Mouse (Mus musculus) midbrain, embryonic 10.5 days (tissue): ENCODE measurements around the gene Tpp2. TPM values are rescaled to one million over a fixed set of nuclear protein-coding genes. Genes with fewer than 3 reads are reported as not detected.

ENCODE experiments used
- DNase-seq: peaks from one replicate; pipeline ENCODE4 v3.0.0-alpha.2; 2017; ENCODE audit warnings: low spot score
- H3K27ac ChIP-seq: fragments of 300-500 bp; sonication (generic); replicated peaks from 2 replicates; pipeline ENCODE4 v1.5.1; 2016; ENCODE audit warnings: mild to moderate bottlenecking
- H3K27me3 ChIP-seq: fragments of 300-500 bp; sonication (generic); 2 replicates; pipeline ENCODE4 v1.6.1; 2016; ENCODE audit warnings: low read depth, mild to moderate bottlenecking; ENCODE audit not compliant: poor library complexity, severe bottlenecking
- H3K36me3 ChIP-seq: fragments of 300-500 bp; sonication (generic); 2 replicates; pipeline ENCODE4 v1.6.1; 2016; ENCODE audit warnings: mild to moderate bottlenecking, moderate library complexity
- H3K4me1 ChIP-seq: fragments of 300-500 bp; sonication (generic); 2 replicates; pipeline ENCODE4 v1.6.1; 2016
- H3K4me3 ChIP-seq: fragments of 300-500 bp; sonication (generic); 2 replicates; pipeline ENCODE4 v1.5.1; 2016; ENCODE audit warnings: mild to moderate bottlenecking, moderate library complexity
- H3K9me3 ChIP-seq: fragments of 300-500 bp; sonication (generic); replicated peaks from 2 replicates; pipeline ENCODE4 v1.6.1; 2016; ENCODE audit warnings: mild to moderate bottlenecking
- WGBS: fragments of 180-500 bp; shearing (Covaris S2); methylation state at CpG from one replicate; pipeline ENCODE4 v1.1.7; 2016; 5-methylcytosine and 5-hydroxymethylcytosine counted together
- polyA plus RNA-seq: library from polyadenylated mRNA; unstranded; fragments of >200 nt; fragmentation: Nextera tagmentation; extraction: Ambion mirVana; gene quantifications from 2 replicates; pipeline ENCODE4 v1.2.1, GENCODE M21; 2016

Tpp2 gene
- polyA plus RNA-seq, 1 experiment from 2014 or later = 71.1 TPM

GRCm38 (mm10) chr1:43941476-43942217 lies 8.2 kb downstream of the Tpp2 start:
- Histone ChIP-seq H3K27me3 (no peaks in the 10 kb centered on the region), H3K36me3 (peaks cover 51% of the 10 kb centered on the region), H3K27ac (no peak overlapping the region), H3K9me3 (no peaks in the 10 kb centered on the region), H3K4me3 (no peak overlapping the region), H3K4me1 (no peaks in the 10 kb centered on the region)
- DNase-seq = no peak
- WGBS = 94% methylated on average over 7 of the region's 7 CpGs

- no peak overlapping the region for H3K27ac ChIP-seq
- H3K4me3 ChIP-seq = no peak overlapping the region
- H3K36me3 ChIP-seq = peaks cover 58% of the 10 kb centered on the region
- WGBS = 92% methylated on average over 2 of the region's 2 CpGs
- H3K4me1 ChIP-seq = no peaks in the 10 kb centered on the region
- no peak for DNase-seq
- no peaks in the 10 kb centered on the region for H3K9me3 ChIP-seq
- H3K27me3 ChIP-seq = no peaks in the 10 kb centered on the region
These were observed 9.4 kb downstream of the Tpp2 start for GRCm38 (mm10) chr1:43942814-43943213.

DNA sequence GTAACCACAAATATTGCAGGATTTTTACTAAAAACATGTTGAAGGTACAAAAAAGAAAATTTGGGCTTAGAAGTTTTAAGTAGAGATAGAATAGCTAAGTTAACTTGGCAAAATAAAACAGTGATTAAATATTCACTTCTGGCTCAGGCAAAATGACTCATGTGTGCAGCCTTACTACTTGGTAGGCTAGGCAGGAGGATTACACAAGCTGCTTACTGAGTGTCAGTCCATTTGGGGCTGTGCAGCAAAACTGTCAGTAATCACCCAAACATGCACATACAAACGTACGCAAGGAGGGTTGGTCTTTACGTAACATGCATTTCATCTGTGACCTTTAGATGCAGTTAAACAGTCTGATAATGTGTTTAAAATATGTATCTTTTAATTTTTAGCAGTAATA lies 20.2 kb downstream of the Tpp2 start:
- Histone ChIP-seq H3K9me3 (no peaks in the 10 kb centered on the region), H3K36me3 (peaks cover 93% of the 10 kb centered on the region), H3K4me1 (no peaks in the 10 kb centered on the region), H3K27ac (no peak overlapping the region), H3K4me3 (no peak overlapping the region), H3K27me3 (no peaks in the 10 kb centered on the region)
- WGBS = 95% methylated on average over 3 of the region's 3 CpGs
- DNase-seq = no peak

DNA sequence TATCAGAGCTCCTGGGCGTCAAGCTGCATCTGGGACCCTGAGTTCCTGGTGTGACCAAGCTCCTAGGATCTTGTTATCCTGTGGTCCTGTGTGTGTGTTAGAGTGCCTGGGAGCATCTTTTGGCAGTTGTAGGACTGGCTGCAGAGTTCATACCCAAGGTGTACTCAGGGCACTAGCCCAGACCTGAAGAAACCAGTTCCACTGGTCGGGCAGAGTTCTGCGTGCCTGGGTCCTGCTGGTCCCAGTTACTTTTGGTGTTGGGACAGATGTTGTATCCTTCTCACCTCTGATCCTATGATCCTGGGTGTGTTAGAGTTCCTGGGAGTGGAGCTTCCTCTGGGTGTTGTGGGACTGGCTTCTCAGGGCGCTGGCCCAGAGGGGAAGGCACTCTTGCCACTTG lies 30.9 kb downstream of the Tpp2 start:
- Histone ChIP-seq H3K4me3 (no peak overlapping the region), H3K36me3 (peaks cover 80% of the 10 kb centered on the region), H3K9me3 (no peaks in the 10 kb centered on the region), H3K27me3 (no peaks in the 10 kb centered on the region), H3K4me1 (no peaks in the 10 kb centered on the region), H3K27ac (no peak overlapping the region)
- DNase-seq = no peak
- WGBS = 96% methylated on average over 4 of the region's 4 CpGs

GRCm38 (mm10) chr1:43966756-43967155 lies 33.3 kb downstream of the Tpp2 start:
- Histone ChIP-seq H3K4me1 (no peaks in the 10 kb centered on the region), H3K36me3 (peaks cover 82% of the 10 kb centered on the region), H3K27me3 (no peaks in the 10 kb centered on the region), H3K9me3 (no peaks in the 10 kb centered on the region), H3K27ac (no peak overlapping the region), H3K4me3 (no peak overlapping the region)
- WGBS = 87% methylated on average over 4 of the region's 4 CpGs
- DNase-seq = no peak

GRCm38 (mm10) chr1:43969361-43969760 lies 35.9 kb downstream of the Tpp2 start:
- WGBS = 86% methylated on average over 3 of the region's 3 CpGs
- Histone ChIP-seq H3K4me3 (no peak overlapping the region), H3K36me3 (peaks cover 94% of the 10 kb centered on the region), H3K9me3 (no peaks in the 10 kb centered on the region), H3K27ac (no peak overlapping the region), H3K27me3 (no peaks in the 10 kb centered on the region), H3K4me1 (no peaks in the 10 kb centered on the region)
- no peak for DNase-seq

- Histone ChIP-seq H3K4me3 (no peak overlapping the region), H3K27ac (no peak overlapping the region), H3K27me3 (no peaks in the 10 kb centered on the region), H3K36me3 (peaks cover 96% of the 10 kb centered on the region), H3K9me3 (no peaks in the 10 kb centered on the region), H3K4me1 (no peaks in the 10 kb centered on the region)
- DNase-seq = no peak
- 82% methylated on average over 3 of the region's 3 CpGs for WGBS
These were observed 37.6 kb downstream of the Tpp2 start for GRCm38 (mm10) chr1:43971089-43971488.

DNA sequence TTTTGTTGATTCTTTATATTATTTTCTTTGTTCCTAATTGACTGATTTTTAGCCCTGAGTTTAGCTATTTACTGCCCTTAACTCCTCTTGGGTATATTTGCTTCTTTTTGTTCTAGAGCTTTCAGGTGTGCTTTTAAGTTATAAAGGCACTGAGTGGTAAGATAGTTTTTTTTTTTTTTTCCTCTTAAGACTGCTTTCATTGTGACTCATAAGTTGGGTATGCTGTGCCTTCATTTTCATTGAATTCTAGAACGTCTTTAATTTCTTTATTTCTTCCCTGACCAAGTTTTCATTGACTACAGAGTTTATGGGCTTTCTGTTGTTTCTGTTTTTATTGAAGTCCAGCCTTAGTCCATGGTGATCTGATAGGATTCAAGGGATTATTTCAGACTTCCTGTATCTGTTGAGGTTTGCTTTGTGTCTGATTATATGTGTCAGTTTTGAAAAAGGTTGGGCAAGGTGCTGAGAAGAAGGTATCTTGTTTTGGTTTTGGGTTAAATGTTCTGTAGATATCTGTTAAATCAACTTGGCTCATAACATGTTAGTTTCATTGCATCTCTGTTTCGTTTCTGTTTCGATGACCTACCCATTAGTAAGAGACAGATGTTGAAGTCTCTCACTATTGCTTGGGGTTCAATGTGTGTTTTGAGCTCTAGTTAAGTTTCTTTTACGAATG lies 63.6 kb downstream of the Tpp2 start:
- Histone ChIP-seq H3K4me1 (no peaks in the 10 kb centered on the region), H3K27ac (no peak overlapping the region), H3K27me3 (no peaks in the 10 kb centered on the region), H3K9me3 (peaks cover 11% of the 10 kb centered on the region; the same call in 1 of the 2 replicates), H3K36me3 (peaks cover 92% of the 10 kb centered on the region), H3K4me3 (no peak overlapping the region)
- WGBS = 93% methylated on average over 4 of the region's 4 CpGs
- no peak for DNase-seq

GRCm38 (mm10) chr1:44004513-44004912 lies 71.1 kb downstream of the Tpp2 start:
- Histone ChIP-seq H3K4me1 (no peaks in the 10 kb centered on the region), H3K4me3 (no peak overlapping the region), H3K36me3 (peaks cover 62% of the 10 kb centered on the region), H3K27me3 (no peaks in the 10 kb centered on the region), H3K9me3 (no peaks in the 10 kb centered on the region), H3K27ac (no peak overlapping the region)
- no peak for DNase-seq
- WGBS = 97% methylated on average over 2 of the region's 2 CpGs

- DNase-seq = no peak
- Histone ChIP-seq H3K9me3 (no peaks in the 10 kb centered on the region), H3K4me1 (no peaks in the 10 kb centered on the region), H3K27me3 (no peaks in the 10 kb centered on the region), H3K4me3 (no peak overlapping the region), H3K36me3 (no peaks in the 10 kb centered on the region), H3K27ac (no peak overlapping the region)
- WGBS = 88% methylated on average over 2 of the region's 2 CpGs
These were observed 82.1 kb downstream of the Tpp2 start for GRCm38 (mm10) chr1:44015556-44015955.

DNA sequence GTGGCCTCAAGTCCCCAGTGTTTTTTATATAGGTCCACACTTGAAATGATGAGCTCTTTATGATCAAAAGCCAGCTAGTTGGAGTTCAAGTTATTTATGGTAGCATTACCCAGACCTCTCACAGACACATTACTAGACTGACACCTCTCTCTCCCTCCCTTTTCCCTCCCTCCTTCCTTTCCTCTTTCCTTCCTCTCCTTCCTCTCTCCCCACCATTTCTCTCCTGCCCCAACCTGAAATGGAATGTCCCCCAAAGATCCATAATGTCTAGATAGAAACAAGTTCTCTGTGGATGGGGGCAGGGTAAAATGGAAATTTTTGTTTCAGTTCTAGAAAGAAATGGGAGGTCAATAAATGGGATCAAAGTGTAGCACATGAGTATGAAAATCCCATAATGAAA lies 86.5 kb downstream of the Tpp2 start, which contains the start of gene Mettl21c:
Mettl21c (minus strand) TSS at position 101 of the 400 bp plus-strand sequence.
- no peak for DNase-seq
- H3K9me3 ChIP-seq = no peaks in the 10 kb centered on the region

DNA sequence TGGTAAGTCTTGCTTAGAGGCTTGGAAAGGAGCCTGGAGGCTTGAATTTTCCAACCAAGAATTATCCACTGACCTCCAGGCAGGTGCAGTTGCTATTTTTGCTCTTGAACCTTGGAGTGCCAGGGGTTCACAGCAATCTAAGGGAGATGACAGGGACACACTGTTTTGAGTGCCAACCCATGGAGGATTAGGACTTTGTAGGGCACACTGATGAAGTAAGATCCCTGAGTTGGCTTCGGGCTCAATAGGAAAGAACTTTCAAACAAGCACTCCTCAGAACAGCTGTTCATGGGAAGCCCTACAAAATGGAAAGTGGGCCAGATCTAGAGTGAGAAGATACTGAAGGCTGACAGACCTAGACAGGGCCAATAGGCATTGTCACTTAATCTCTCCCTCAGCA lies 89.2 kb downstream of the Tpp2 start:
- no peak for DNase-seq
- Histone ChIP-seq H3K27me3 (no peaks in the 10 kb centered on the region), H3K4me3 (no peak overlapping the region), H3K27ac (no peak overlapping the region), H3K9me3 (no peaks in the 10 kb centered on the region), H3K36me3 (no peaks in the 10 kb centered on the region), H3K4me1 (no peaks in the 10 kb centered on the region)
- WGBS = 85% methylated on average over 1 of the region's 1 CpGs

More for the DNA sequence above, 86.5 kb downstream of the Tpp2 start, which contains the start of gene Mettl21c:
- Histone ChIP-seq H3K27me3 (no peaks in the 10 kb centered on the region), H3K4me3 (no peak within 1 kb of the TSS), H3K36me3 (no peaks in the 10 kb centered on the region), H3K27ac (no peak within 1 kb of the TSS), H3K4me1 (no peaks in the 10 kb centered on the region)

- DNase-seq = no peak
- H3K4me3 ChIP-seq = no peak overlapping the region
- WGBS = 96% methylated on average over 1 of the region's 1 CpGs
These were observed 94.2 kb downstream of the Tpp2 start for GRCm38 (mm10) chr1:44027651-44028050.

More at GRCm38 (mm10) chr1:44027651-44028050, 94.2 kb downstream of the Tpp2 start:
- H3K36me3 ChIP-seq = no peaks in the 10 kb centered on the region
- no peak overlapping the region for H3K27ac ChIP-seq
- H3K27me3 ChIP-seq = no peaks in the 10 kb centered on the region
- H3K9me3 ChIP-seq = no peaks in the 10 kb centered on the region
- no peaks in the 10 kb centered on the region for H3K4me1 ChIP-seq
